Mouse (Mus musculus) stomach, postnatal 0 days (tissue): ENCODE data around the gene Nr1d1.

Experiments
- CTCF ChIP-seq: IDR thresholded peaks from 2 replicates; pipeline ENCODE4 v1.5.1; 2016; ENCODE audit warnings: antibody characterized with exemption, low read depth, mild to moderate bottlenecking, moderate library complexity
- EP300 ChIP-seq: optimal IDR thresholded peaks from 2 replicates; pipeline ENCODE3; 2016; ENCODE audit warnings: antibody characterized with exemption

DNA sequence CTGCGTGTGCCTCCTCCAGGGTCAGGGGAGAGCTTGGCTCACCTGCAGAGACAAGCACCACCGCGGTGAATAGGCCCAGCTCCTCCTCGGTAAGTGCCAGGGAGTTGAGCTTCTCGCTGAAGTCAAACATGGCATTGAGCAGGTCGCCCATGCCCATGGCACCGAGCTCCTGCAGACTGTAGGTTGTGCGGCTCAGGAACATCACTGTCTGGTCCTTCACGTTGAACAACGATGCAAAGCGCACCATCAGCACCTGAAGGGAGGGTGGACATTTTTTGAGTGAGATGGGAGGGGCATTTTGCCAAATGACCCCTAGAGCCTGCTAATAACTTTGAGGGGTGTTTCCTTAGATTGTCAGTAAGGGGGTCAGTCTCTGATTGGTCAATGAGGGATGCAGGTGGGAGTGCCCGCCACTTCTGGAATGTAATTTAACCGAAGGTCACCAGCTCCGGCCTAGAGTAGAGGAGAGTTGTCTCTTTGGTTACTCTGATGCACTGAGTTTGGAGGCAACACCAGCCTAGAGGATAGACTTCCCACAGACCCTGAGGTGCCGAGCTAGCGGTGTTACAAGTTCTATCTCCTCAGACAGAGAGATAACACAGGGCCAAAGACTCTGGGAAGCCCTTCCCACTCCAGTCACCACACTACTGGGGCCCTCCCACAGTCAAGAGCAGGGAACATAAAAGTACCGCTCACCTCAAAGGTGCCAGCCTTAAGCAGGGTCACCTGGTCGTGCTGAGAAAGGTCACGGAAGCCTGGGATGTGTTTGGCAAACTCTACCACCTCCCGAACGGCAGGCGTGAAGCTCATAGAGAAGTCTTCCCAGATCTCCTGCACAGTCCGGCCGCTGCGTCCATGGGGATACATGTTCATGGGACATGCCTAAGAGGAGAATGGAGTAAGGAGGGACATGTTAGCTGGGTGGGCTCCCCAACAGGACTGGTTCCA lies 5.9 kb downstream of the Nr1d1 start:
- no peak for TF ChIP-seq CTCF
- no peak for TF ChIP-seq EP300
